Mouse (Mus musculus): ENCODE results near the gene Tut7.
"Not testable (repeated sequence)": the region's sequence is repeated elsewhere in the genome, so short reads cannot be mapped to it uniquely, and the experiment has no call there.

The Tut7 gene

DNA sequence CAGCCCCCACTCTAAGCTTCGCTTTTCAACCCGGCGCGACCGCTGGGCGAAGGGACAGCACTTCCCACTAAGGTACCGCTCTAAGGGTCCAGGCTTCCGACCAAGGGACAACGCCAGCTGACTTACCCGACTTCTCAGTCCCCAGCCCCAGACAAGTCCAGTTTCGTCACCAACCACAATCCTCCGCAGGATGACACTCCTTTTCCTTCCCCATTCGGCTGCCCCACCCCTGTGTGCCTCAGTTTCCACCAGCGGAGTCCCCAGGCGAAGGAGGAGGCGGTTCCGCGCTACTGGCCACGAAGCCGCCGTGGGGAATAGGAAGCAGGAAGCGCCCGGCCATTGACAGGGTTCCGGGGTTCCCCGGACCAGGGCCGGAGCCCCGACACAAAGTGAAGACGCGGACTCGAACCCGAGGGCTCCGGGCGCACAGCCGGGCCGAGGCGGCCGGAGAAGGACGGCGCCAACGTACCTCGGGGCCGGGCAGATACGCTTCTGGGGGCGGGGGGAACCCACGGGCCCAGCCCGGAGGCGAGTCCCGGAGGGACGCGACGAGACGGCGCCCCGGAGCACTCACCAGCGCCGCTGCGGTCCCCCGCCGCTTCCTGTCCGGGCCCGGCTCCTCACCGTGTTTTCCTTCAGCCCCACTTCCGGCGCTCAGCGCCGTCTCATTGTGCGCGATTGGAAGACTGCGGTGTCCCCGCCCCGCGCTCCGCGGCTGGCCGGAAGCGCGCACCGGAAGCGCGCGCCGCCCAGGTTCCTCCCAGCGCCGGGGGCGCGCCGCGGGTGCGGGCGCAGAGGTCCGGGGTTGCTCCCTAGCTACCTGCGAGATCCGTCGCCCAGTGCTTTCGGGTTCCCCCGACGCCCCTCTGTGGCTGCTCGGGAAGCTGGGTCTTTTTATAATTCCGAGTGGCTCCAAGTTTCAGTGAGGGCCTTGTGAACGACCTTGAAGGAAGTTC, at the start of gene Tut7:
Gene Tut7, minus strand, starts transcription at position 641 of the 956 bp plus-strand sequence.
- DNase-seq (ENCODE audit: low read depth): peak; percentile 90

DNA sequence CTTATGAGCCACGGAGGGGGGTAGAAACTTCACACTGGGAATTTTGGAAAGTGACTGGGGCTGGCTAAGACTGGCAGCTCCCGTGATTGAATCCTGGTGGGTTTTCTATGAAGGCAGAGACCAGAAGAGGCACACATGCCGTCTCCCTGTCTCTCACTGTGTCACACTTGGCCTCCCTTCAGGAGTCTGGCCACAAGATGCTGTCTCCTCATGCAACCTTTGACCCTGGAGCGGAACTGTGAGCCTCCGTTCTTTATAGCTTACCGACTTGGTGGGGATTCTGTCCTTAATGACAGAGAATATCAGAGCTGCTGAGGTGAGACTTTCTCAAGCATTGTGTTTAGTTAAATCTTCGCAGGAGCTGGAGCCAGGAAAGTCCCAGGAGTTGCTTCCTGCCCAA, 49.5 kb upstream of the Tut7 start:
- DNase-seq (ENCODE audit: low read depth): no peak

DNA sequence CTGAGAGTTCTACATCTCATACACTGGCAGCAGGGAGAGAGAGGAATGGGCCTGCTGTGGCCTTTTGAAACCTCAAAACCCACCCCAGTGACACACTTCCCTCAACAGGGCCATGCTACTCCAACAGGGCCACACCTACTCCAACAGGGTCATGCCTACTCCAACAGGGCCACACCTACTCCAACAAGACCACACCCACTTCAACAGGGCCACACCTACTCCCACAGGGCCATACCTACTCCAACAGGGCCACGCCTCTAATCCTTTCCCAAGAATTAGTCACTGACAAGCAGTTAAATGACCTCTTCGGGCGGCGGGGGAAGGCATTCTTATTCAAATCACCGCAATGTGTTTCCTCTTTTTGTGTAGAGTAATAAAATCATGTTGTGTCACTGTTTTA, 47.1 kb upstream of the Tut7 start:
- DNase-seq (ENCODE audit: low read depth): no peak

DNA sequence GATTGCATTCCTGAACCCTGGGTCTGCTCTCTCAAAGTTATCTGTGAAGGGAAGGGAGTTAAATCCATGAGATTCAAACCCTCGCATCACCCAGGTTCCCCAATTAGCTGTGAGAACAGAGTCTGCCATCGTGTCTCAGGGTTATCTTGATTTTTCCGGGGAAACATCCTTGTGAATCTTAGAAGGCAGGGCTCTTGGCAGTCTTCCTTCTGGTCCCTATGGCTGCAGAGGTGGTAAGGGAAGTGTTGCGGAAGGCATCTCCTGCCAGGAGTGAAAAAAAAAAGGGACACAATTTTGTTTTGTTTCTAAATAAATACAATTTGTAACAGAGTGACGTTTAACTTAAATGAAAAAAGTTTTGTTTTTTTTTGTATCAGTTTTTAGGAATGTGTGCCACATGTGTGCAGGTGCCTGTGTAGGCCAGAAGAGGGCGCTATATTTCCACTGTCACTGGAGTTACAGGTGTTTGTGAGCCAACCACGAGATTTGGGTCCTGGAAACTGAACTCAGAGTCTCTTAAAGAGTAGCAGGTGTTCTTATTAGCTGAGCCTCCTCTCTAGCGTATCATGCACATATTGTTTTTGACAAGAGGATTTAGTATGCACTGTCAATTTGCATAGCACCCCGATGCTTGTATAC, 45.2 kb upstream of the Tut7 start:
- no peak for DNase-seq (ENCODE audit: low read depth)

DNA sequence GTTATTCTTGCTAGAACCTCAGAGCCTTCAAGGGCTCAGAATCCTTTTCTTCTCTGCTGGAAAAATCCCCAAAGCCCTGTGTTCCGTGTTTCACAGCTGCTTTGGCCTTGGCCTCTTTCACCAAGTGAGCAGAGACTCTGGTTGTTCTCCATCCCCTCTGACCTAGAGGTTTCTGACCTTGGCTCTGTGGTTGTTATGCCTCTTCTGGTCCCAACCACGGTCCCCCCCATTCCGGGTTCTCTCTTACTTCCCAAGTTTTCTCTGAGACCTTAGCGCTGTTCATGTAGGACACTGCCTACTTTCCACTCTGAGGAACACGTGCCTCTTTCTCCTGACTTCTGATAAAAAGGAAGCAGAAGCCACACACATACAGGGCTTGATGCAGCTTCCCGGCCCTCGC, 44.2 kb upstream of the Tut7 start:
- no peak for DNase-seq (ENCODE audit: low read depth)

DNA sequence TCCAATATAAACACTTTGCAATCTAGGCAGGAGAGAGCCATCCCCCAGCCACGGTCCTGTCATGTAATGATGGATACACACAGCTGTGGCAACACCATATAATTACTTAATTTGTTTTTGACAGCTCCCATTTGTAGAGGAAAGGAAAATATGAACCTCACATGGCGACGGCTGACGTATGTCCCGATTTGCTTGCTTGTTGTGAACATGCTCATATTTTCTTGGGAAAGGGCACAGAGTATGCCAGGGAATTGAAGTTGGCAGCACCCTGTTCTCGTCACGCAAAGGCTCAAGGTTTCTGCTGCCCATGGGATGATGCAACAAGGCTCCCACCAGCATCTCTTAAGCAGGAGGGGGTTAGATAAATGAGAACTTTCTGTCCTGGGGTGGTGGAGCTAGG, 36.6 kb upstream of the Tut7 start:
- DNase-seq (ENCODE audit: low read depth): no peak

DNA sequence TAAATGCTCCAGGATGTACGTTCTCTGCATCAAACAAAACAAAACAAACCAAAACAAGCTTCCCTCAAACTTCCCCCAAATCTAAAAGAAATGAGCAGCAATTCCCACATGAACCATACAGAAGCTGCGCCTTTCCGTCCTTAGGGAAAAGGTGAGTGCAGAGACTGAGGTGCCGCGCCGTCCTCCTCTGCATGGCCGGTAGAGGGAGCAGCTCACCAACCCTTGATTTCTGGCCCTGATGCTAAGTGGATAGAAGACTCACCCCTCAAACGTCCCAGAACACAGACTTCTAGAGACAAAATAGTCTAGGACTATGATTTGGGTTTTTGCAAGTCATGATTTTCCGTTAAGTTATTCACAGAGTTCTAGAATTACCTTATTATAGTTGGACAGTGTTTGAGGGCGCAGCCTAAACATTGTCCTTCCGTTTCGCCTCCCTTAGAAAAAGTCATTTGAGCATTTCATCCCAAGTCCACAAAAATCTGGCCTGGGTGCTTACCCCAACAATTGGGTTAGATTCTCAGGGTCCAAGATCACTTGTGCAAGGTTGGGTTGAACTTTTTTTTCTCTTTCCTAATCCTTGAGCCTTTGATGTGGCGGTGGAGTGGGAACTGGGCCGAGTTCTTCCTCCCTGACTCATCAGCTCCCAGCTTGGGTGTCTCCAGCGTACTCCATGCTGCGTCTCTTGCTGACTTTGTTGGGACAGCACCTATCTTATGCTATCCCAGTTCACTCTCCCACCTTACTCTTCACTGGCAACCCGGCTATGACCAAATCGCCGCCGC, 33.5 kb upstream of the Tut7 start:
- no peak for DNase-seq (ENCODE audit: low read depth)

DNA sequence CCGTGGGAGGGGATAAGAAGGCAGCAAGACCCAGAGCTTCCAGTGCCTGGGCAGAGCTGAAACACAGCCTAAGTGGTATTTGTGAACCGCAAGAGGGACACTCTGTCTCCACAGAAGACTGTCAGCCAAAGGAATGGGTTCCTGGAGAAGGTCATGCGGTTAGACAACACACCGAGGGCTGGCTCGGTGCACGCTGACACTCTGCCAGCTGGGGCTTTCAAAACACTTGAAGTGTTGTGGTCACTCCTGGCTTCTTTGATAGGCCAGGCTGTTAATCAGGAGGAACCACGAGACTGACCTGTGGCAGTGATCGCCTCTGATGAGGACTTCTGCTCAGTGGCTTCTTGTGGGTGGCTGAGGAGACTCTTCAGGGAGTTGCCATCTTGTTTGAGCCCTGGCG, 30.5 kb upstream of the Tut7 start:
- DNase-seq (ENCODE audit: low read depth): no peak

DNA sequence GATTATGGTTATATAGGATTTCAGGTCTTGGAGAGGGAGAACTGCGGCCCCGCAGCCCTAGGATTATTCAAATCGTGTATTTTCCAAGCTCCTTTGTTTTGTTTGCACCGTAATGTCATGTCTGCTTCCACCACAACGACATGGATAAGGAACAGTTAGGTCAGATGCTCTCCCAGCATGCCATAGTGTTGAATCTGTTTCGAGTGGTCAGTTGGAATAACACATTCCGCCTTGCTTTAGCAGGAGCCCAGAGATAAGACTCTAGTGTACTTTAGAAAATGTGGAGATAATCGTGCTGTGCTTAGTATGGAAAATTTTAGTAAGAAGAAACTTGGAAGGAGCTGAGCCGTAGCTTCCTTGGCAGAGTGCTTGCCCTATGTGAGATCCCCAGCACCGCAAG, 27.4 kb upstream of the Tut7 start:
- DNase-seq (ENCODE audit: low read depth): no peak

DNA sequence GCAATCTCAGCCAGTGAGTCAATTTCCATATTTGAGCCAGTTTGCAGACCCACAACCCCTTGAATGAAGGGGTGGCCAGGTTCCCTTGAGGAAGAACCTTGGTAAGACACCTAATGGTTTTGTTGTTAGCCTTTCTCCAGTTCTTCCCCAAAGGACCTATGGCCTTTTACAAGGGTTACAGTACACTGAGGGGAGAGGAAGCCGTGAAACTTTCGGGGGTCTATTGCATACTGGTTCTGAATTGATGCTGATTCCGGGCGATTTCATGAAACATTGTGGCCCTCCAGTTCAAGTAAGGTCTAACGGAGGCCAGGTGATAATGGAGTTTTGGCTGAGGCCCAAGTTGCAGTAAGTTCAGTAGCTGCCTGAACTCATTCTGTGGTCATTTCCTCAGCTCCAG, 21.7 kb upstream of the Tut7 start:
- no peak for DNase-seq (ENCODE audit: low read depth)

DNA sequence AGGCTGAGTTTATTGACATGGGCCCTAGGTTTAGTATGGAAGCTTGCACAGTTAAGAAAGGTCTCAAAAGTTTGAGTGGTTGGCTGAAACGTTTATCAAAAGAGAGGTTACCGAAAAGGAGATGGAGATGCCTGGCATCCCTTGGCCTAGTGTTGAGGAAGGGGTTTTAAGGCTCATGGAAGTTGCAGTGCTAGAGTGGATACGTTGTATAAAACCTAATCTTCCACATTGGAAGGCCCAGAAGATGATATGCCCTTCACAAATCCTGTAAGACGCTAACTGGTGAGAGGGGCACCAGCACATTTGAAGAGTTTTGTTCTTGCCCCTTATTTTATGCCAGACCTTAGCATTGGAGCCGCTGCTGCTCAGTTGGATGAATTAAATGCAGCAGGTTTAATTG, 21.0 kb upstream of the Tut7 start:
- no peak for DNase-seq (ENCODE audit: low read depth)

DNA sequence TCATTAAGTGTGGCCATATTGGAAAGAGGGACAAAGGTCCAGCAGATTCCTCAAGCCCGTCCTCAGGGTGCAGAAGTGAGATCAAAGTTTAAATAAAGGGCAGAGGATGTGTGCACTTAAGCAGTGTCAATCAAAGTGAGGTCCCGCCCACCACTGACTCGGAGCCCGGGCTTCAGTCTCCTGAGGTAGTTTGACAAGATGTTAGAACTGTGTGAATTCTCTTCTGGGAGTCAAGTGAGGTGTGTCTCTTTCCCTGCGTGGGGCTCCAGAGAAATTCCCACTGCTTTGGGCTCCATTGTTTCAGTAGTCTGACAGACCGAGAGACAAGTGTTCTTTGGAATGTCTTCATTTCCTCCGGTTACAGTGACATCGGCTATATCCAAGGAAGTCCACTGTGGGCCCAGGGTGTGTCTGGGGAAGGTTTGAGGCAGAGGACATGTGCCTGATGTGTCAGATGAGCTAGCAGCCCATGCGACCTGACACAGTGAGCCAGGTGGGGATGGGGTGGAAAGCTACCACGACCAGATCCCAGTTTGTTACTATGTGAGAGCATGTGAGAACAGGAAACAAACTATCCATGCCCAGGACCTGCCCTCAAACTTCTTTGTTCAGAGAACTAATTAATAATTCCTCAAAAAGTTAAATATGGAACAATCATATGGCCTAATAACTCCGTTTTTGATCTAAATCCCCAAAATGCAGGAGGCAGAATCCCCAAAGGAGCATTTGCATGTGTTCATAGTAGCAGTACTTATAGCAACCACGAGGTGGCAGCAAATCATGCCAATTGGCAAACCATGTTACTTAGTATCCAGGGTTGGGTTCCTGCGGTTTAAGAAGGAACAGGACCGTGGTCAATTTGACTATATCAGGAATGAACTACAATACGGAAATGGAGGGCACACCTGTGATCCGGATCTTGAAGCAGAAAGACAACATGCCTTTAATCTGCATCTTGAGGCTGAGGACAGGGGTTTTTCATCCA, 19.6 kb upstream of the Tut7 start:
- peak; percentile 82 for DNase-seq (ENCODE audit: low read depth)

DNA sequence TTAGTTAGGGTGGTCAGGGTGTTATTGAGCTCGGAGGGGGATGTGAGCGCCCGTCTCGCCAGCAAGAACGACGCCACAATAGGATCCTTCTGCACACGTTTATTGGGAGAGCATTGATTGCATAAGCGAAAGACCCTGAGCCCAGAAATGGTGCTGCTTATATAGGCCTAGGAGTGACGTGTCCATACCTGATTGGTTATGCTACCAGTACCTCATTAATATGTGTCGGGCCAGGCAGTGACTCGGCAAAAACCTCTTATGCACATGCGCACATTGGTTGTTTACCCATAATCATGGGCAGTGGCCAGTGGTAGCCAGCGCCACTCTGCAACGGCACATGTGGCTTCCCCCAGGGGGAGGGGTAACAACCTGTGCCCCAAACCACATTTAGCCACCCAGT, 18.8 kb upstream of the Tut7 start:
- not testable (repeated sequence) for DNase-seq (ENCODE audit: low read depth)

DNA sequence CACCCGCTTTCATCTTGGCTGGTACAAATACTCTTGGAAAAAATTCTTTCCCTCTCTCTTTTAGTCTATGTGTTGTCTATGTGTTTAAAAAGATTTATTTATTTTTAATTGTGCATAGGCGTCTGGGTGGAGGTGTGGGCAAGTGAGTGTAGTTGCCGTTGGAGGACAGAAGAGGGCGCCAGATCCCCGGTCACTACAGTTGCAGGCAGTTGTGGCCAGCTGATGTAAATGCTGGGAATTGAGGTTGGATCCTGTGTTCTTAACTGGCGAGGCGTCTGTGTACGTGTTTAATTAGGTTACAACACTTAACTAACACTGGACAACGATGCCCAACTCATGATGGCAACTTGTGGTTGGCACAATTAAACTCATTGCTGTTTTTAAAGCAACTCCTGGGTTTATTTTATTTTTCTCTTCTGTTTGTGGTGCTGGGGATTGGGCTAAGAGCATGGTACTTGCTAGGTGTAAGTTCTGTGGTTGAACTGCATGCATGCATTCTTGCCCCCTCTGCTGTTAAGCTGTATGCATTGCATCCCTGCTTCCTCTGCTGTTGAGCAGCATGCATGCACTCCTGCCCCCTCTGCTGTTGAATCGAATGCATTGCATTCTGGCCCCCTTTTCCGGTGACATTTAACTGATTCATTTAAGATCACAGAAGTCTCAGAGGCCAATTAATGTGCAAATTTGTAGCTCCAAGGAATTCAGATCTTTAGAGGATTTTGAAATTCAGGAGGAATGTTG, 17.7 kb upstream of the Tut7 start:
- DNase-seq (ENCODE audit: low read depth): peak; percentile 90

DNA sequence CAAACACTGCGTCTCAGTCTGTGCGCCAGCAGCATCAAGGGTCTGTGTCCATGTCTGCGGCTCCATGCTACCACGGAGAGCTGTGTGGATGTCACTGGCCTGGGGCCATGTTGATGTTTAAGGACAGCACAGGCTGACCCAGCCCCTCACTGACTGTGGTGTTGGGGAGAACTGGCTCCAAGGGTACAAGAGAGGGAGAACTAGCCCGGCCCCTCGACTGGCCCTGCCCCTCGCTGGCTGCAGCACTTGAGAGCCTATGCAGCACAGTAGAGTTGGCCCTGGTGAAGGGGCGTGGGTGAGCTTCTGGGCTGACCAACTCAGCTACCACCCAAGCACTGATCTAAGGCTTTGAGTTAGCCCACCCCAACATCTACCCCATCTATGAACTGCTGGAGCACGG, 16.4 kb upstream of the Tut7 start:
- DNase-seq (ENCODE audit: low read depth): no peak

DNA sequence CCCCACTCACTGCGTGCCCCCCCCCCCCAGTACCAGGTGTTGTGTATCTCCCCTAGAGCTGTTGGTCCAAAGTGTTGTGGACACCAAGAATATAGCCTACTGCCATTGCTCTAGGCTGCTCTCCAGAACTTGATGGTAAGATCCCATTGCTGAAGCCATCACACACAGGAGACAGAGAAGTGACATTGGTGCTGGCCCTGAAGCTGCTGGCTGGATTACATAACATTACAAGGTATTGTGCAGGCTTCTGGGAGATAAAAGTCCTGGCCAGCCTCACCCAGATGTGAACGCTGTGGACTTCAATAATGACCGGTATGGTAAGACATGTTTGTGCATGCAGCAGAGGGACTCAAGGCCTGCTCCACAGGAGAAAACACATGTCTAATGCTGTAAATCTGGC, 15.5 kb upstream of the Tut7 start:
- no peak for DNase-seq (ENCODE audit: low read depth)

DNA sequence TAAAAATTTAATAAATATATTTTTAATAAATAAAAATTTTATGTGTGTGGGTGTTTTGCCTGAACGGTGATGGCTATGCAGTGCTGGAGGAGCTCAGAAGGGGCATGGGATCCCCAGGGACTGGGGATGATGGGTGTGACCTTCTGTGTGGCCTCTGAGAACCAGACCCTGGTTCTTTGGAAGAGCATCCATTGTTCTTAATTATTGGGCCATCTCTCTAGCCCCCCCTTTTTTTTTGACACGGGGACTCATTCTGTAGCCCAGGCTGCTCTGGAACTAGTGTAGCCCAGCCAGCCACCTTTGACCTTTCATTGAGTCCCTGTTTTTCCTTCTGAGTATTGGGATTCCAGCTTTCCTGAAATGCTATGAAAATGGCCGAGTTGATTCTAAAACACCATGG, 13.9 kb upstream of the Tut7 start:
- DNase-seq (ENCODE audit: low read depth): no peak

DNA sequence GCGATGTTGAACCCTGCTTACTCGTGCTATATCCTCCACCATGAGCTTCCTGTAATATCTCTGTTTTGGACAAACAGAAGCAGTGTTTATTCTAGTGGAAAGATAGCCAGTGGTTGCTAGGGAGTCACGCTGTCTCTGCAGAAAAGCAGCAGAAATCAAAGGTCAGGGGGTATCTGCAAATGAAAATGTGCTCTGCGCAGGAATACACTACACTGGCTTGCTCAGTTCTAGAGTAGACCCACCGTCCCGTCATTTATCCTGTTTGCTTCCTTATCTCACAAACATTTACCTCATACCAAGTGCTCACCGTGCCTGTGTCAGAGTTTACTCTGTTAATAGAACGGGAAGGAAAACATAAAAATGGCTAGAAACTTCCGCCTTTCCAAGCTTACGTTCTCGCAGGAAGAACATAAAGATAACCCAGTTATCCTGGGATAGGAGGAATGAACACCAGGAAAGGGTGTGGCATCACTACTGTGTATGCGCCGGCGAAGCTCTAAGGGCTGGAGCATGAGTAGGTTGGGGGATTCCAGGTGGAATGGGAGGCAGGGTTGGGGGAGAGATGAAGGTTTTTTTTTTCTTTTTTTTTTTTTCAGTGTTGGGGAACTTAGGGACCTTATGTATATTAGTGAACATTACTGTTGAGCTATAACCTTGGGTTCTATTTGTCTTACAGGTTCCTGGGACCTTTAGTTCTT, 13.3 kb upstream of the Tut7 start:
- no peak for DNase-seq (ENCODE audit: low read depth)

DNA sequence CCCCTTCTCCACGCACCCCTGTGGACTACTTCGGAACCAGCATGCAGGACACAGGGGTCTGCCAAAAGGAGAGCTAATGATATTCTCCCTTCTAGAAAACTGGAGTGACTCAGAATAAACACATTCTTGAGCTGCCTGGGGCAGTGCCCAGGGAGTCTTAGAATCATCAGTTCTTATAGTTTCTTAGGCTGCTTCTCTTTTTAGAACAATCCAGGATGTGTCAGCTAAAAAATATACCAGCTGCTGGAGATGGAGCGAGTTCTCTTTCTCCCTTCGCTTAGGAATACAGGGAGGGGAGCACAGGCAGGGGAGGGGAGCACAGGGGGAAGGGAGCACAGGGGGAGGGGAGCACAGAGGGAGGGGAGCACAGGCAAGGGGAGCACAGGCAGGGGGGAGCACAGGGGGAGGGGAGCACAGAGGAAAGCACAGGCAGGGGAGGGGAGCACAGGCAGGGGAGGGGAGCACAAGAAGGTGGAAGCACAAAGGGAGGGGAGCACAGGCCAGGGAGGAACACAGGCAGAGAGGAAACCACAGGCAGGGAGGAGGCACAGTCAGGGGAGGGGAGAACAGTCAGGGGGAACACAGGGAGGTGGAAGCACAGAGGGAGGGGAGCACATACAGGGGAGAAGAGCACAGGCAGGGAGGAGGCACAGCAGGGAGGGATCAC, 12.0 kb upstream of the Tut7 start:
- no peak for DNase-seq (ENCODE audit: low read depth)

DNA sequence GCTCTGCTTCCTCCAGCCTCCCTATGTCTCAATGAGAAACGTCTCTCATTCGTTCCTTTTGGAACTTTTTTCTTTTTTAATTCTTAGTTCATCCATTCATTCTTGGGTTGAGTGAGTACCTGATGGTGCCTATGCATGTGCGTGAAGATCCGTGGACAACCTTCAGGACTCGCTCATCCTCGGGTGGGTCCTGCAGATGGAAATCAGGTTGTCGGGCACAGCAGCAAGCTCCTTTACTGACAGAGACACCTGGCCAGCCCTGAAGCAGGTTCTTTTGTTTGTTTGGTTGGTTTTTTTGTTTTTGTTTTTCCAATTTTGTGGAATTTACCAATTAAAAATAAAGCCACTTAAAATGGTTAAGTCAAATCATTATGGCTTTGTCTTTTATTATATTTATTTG, 9.9 kb upstream of the Tut7 start:
- DNase-seq (ENCODE audit: low read depth): no peak

Data from c-Kit-positive CD71-positive TER-119-negative erythroid progenitor cells, embryonic 14.5 days (primary cell).